ENCODE assay signal across 8 mouse cellular contexts in the genomic region with DNA sequence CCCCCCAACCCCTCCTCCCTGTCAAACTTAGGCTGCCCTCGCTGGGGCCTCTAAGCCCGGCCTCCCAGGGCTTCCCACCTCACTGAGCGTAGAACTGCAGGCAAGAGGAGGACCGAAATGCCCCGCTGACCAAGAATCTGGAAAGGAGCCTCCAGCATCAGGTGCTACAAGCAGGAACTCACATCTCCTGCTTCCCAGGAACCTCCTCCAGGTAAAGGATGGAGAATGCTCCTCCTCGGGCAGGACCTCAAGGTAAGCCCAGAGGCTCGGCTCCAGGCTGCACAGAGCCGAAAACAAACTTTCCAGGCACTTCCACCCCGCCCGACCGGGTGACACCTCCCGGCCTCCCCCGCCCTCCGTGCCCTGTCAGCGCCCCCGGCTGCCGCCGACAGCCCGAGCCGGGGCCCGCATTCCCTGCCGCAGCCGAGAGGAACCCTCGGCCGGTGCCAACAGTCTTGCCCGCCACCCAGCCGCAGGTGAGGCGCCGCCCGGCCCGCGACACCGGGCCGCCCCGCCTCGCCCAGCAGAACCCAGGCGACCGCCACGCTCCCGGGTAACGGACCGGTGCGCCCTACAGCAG. TPM values are rescaled to one million over a fixed set of nuclear protein-coding genes. Genes with fewer than 3 reads are reported as not detected.
DNase-seq lines count a peak whose midpoint lies in the region; ATAC-seq and TF ChIP-seq lines count a peak whose summit lies in the region.

No protein-coding gene starts in this region.

- DNase-seq in lung, adult 2 months, result no peak
- DNase-seq in lung, postnatal 14 days, result no peak
- peak; percentile 53 for DNase-seq in adrenal gland, postnatal 25 days
- DNase-seq in stomach, postnatal 0 days (ENCODE audit: low spot score), result no peak
- no peak for DNase-seq in cerebellum, postnatal 14 days

- TF ChIP-seq POLR2A in lung, adult 2 months (IDR thresholded peaks at IDR 0.05; ENCODE audit: borderline replicate concordance, extremely low read depth, low read depth, low read length), result no peak

- under 1% methylated on average over 28 of the region's 43 CpGs for WGBS in lung, adult 2 months
- 2% methylated on average over 41 of the region's 43 CpGs for WGBS in forebrain, embryonic 15.5 days
- WGBS in kidney, embryonic 14.5 days, result 1% methylated on average over 38 of the region's 43 CpGs
- 1% methylated on average over 38 of the region's 43 CpGs for WGBS in stomach, postnatal 0 days

- peak; percentile 39 for ATAC-seq in forebrain, embryonic 15.5 days (replicated peaks)
- ATAC-seq in kidney, embryonic 14.5 days (ENCODE audit: low FRiP score, low TSS enrichment), result peak; percentile 47
- peak; percentile 18; the same call in 1 of the 2 replicates for ATAC-seq in megakaryocyte-erythroid progenitor cell, adult 5-6 weeks (replicated peaks; ENCODE audit: low FRiP score, low TSS enrichment, poor library complexity, severe bottlenecking)
- ATAC-seq in stomach, postnatal 0 days (ENCODE audit: low FRiP score, low TSS enrichment), result peak; percentile 75

- no peaks in the 10 kb centered on the region for H3K9me3 ChIP-seq in forebrain, embryonic 15.5 days
- H3K9me3 ChIP-seq in kidney, embryonic 14.5 days (ENCODE audit: control insufficient read depth, low read length), result no peaks in the 10 kb centered on the region
- H3K9me3 ChIP-seq in stomach, postnatal 0 days (ENCODE audit: control insufficient read depth, low read length), result no peaks in the 10 kb centered on the region

- peaks cover 10% of the 10 kb centered on the region for H3K4me1 ChIP-seq in lung, adult 2 months (ENCODE audit: control insufficient read depth, insufficient read depth, low read length)
- peaks cover 34% of the 10 kb centered on the region for H3K4me1 ChIP-seq in forebrain, embryonic 15.5 days
- peaks cover 9% of the 10 kb centered on the region for H3K4me1 ChIP-seq in kidney, embryonic 14.5 days (ENCODE audit: control insufficient read depth, insufficient read depth, low read length)
- H3K4me1 ChIP-seq in stomach, postnatal 0 days (replicated peaks; ENCODE audit: control insufficient read depth, insufficient read depth), result peaks cover 4% of the 10 kb centered on the region; the same call in 1 of the 2 replicates

- peak overlapping the region; percentile 94 for H3K9ac ChIP-seq in forebrain, embryonic 15.5 days (replicated peaks)
- H3K9ac ChIP-seq in kidney, embryonic 14.5 days (ENCODE audit: low read depth, low read length), result peak overlapping the region; percentile 92
- H3K9ac ChIP-seq in stomach, postnatal 0 days (ENCODE audit: low read length), result peak overlapping the region; percentile 93

- H3K36me3 ChIP-seq in forebrain, embryonic 15.5 days, result no peaks in the 10 kb centered on the region
- no peaks in the 10 kb centered on the region for H3K36me3 ChIP-seq in kidney, embryonic 14.5 days (ENCODE audit: control insufficient read depth, insufficient read depth, low read length)
- H3K36me3 ChIP-seq in stomach, postnatal 0 days (ENCODE audit: control insufficient read depth, insufficient read depth, low read length), result no peaks in the 10 kb centered on the region

- TF ChIP-seq CTCF in lung, adult 2 months (IDR thresholded peaks at IDR 0.05; ENCODE audit: insufficient read depth, low read length), result no peak
- TF ChIP-seq CTCF in stomach, postnatal 0 days (IDR thresholded peaks at IDR 0.05; ENCODE audit: low read depth), result no peak

- peak overlapping the region; percentile 90 for H3K4me3 ChIP-seq in lung, adult 2 months (replicated peaks; ENCODE audit: extremely low read depth, low read depth, low read length)
- peak overlapping the region; percentile 97 for H3K4me3 ChIP-seq in forebrain, embryonic 15.5 days
- H3K4me3 ChIP-seq in kidney, embryonic 14.5 days (ENCODE audit: low read length), result peak overlapping the region; percentile 99
- H3K4me3 ChIP-seq in stomach, postnatal 0 days (ENCODE audit: low read depth, low read length), result peak overlapping the region; percentile 99

- H3K27me3 ChIP-seq in forebrain, embryonic 15.5 days, result no peaks in the 10 kb centered on the region
- no peaks in the 10 kb centered on the region for H3K27me3 ChIP-seq in kidney, embryonic 14.5 days (ENCODE audit: control insufficient read depth, insufficient read depth, low read length)
- no peaks in the 10 kb centered on the region for H3K27me3 ChIP-seq in stomach, postnatal 0 days (ENCODE audit: control insufficient read depth, insufficient read depth, low read length)

- no peak for TF ChIP-seq EP300 in stomach, postnatal 0 days (optimal IDR thresholded peaks at IDR 0.05)

- H3K4me2 ChIP-seq in forebrain, embryonic 15.5 days (replicated peaks), result peak overlapping the region; percentile 95
- peak overlapping the region; percentile 74 for H3K4me2 ChIP-seq in kidney, embryonic 14.5 days (replicated peaks; ENCODE audit: low read depth, low read length)
- peak overlapping the region; percentile 76 for H3K4me2 ChIP-seq in stomach, postnatal 0 days (replicated peaks; ENCODE audit: low read depth)

- H3K27ac ChIP-seq in forebrain, embryonic 15.5 days (replicated peaks), result peak overlapping the region; percentile 88
- peak overlapping the region; percentile 63 for H3K27ac ChIP-seq in kidney, embryonic 14.5 days (ENCODE audit: low read depth, low read length)
- H3K27ac ChIP-seq in stomach, postnatal 0 days (replicated peaks), result peak overlapping the region; percentile 96

RNA-seq across cellular contexts. Expression of a gene that starts 9.8 kb away (rescaled TPM):
- 16.4 and 19.8 TPM in 2 replicates for polyA plus RNA-seq in lung, adult 2 months (2012; rRNA removed)
- 52.0 and 57.2 TPM in 2 replicates for total RNA-seq in adrenal gland, postnatal 25 days (2021)
- 58.8 and 61.9 TPM in 2 replicates for polyA plus RNA-seq in forebrain, embryonic 15.5 days (2015; fragmentation: Nextera tagmentation; extraction: Ambion mirVana)
- 29.3 and 44.0 TPM in 2 replicates for polyA plus RNA-seq in kidney, embryonic 14.5 days (2014; fragmentation: Nextera tagmentation; extraction: Ambion mirVana)
- total RNA-seq in megakaryocyte-erythroid progenitor cell, adult 5-6 weeks (2014; fragmentation: Nextera tagmentation), result 47.0 and 48.0 TPM in 2 replicates
- 34.4 and 37.7 TPM in 2 replicates for total RNA-seq in megakaryocyte-erythroid progenitor cell, adult 5-6 weeks (2017)
- 26.7 and 28.0 TPM in 2 replicates for polyA plus RNA-seq in stomach, postnatal 0 days (2015; fragmentation: Nextera tagmentation; extraction: Ambion mirVana)

RNA-seq across cellular contexts. Expression of a gene that starts 22.6 kb away (rescaled TPM):
- 58.3 and 58.8 TPM in 2 replicates for polyA plus RNA-seq in lung, adult 2 months (2012; rRNA removed)
- total RNA-seq in adrenal gland, postnatal 25 days (2021), result 38.1 and 45.6 TPM in 2 replicates
- 28.7 and 31.5 TPM in 2 replicates for polyA plus RNA-seq in forebrain, embryonic 15.5 days (2015; fragmentation: Nextera tagmentation; extraction: Ambion mirVana)
- polyA plus RNA-seq in kidney, embryonic 14.5 days (2014; fragmentation: Nextera tagmentation; extraction: Ambion mirVana), result 33.0 and 37.5 TPM in 2 replicates
- 50.8 and 51.8 TPM in 2 replicates for total RNA-seq in megakaryocyte-erythroid progenitor cell, adult 5-6 weeks (2014; fragmentation: Nextera tagmentation)
- 13.1 and 19.8 TPM in 2 replicates for total RNA-seq in megakaryocyte-erythroid progenitor cell, adult 5-6 weeks (2017)
- polyA plus RNA-seq in stomach, postnatal 0 days (2015; fragmentation: Nextera tagmentation; extraction: Ambion mirVana), result 20.5 and 21.7 TPM in 2 replicates

RNA-seq across cellular contexts. Expression of a gene that starts 28.6 kb away (rescaled TPM):
- polyA plus RNA-seq in lung, adult 2 months (2012; rRNA removed), result 880 and 1,077 TPM in 2 replicates
- total RNA-seq in adrenal gland, postnatal 25 days (2021), result 412 and 427 TPM in 2 replicates
- 872 and 917 TPM in 2 replicates for polyA plus RNA-seq in forebrain, embryonic 15.5 days (2015; fragmentation: Nextera tagmentation; extraction: Ambion mirVana)
- 528 and 578 TPM in 2 replicates for polyA plus RNA-seq in kidney, embryonic 14.5 days (2014; fragmentation: Nextera tagmentation; extraction: Ambion mirVana)
- 222 and 224 TPM in 2 replicates for total RNA-seq in megakaryocyte-erythroid progenitor cell, adult 5-6 weeks (2014; fragmentation: Nextera tagmentation)
- 72.2 and 95.8 TPM in 2 replicates for total RNA-seq in megakaryocyte-erythroid progenitor cell, adult 5-6 weeks (2017)
- 608 and 627 TPM in 2 replicates for polyA plus RNA-seq in stomach, postnatal 0 days (2015; fragmentation: Nextera tagmentation; extraction: Ambion mirVana)

Comparison
In these comparisons a context has a peak if more than half of its experiments do, and no peak if none do; other contexts are left out.
1. ATAC-seq: peak in every context shown above with its lines; median percentile 75 in stomach, postnatal 0 days; 47 in kidney, embryonic 14.5 days; 39 in forebrain, embryonic 15.5 days; 18 in megakaryocyte-erythroid progenitor cell, adult 5-6 weeks.